Mouse (Mus musculus): Measurements from ENCODE around the gene Fkbp11. TPM values are rescaled to one million over a fixed set of nuclear protein-coding genes. Genes with fewer than 3 reads are reported as not detected.

Fkbp11 gene
- total RNA-seq, 2 experiments from 2014 or later = 1.0 to 1.3 TPM

DNA sequence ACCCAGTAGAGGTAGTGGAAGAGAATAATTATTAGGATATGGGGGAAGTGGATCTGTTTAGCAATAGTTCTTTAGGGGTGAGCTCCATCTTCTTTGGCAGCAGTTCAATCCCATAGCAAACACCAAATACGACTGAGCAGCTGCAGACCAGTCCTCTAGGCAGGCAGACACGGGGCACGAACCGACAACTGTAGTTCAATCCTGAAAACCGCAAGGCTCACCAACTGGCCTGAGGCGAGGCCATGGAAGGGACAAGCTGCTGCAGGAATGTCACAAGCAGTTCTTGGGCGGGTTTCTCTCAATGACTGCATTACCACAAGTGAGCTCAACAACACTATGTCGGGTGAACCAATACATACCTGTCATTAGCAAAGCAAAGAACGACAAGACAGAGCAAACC, 23.7 kb downstream of the Fkbp11 start:
- TF ChIP-seq CTCF (IDR thresholded peaks at IDR 0.05) = no peak
- intact Hi-C loops (cut with DNase I) = no loop called here
- H3K27ac ChIP-seq = no peak overlapping the region
- no peak overlapping the region for H3K4me3 ChIP-seq
- no peak for DNase-seq

DNA sequence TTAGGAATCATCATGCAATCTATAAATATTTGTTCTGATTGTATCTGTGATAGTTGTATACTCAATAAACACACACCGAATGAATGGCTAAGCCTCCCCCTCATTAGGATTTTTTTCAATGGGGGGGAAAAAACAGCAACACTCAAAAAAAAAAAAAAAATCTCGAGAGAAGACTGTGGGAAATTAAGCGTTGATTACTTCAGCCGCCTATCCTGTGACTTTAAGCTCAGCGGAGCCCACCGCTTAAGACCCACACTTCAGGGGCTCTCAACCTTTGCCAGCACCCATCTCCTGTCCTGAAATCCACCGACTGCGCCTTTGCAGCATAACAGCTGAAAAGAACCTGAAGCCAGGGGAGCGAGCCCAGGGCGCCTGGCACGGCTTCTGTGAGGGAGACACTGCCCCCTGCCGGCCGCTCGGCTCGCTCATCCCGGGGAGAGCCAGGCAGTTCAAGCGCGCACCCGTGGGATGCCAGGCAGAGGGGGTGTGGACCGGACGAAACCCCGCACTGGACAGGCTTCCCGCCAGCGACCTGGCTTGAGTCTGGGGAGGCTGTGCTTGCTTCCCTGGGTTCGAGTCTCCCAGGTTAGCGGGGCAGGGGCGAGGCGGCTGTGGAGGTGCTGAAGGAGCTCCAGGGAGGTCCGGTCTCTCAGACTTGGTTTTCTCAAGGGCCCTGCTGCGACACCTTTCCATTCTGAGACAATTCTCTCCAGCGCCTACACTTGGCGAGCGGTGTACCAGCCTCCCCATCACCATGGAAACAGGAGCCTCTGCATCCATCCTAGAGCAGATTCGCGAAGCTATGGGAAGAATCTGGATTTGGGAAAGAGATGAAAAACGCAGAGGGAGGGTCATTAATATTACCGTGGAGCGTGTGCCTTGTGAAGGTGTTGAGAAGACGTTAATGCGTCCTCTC, 28.6 kb downstream of the Fkbp11 start:
- intact Hi-C loops (cut with DNase I) = loop anchor here (1.0 to 5.0 kb wide), 2 partner anchors 35 to 117 kb away; no protein-coding TSS in a partner anchor
- TF ChIP-seq CTCF (IDR thresholded peaks at IDR 0.05) = peak; percentile 96; the same call in 1 of the 2 replicates
- Histone ChIP-seq H3K27ac (no peak overlapping the region), H3K4me3 (peak overlapping the region; percentile 33)
- peak; percentile 91 for DNase-seq

DNA sequence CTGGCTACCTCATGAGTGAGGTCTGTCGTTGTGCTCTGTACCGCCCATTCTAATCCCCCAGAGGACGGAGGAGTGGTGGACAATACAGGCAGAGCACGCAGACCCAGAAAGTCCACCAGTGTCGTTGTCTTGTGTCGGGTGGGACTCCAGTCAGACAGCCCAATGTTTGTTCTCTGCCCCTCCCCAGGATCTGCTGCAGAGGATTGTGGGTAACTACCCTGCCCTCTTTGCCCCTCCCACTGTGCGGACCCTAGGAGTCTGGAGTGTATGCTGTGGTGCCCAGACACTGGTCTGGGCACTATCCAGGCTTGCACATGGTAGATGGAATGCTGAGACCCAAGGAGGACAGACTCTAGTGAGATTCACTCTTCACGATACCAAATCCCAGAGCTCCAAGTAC, 31.8 kb downstream of the Fkbp11 start:
- peak overlapping the region; percentile 31 for H3K27ac ChIP-seq
- peak overlapping the region; percentile 55 for H3K4me3 ChIP-seq
- intact Hi-C loops (cut with DNase I) = loop anchor here (5.0 kb wide), 1 partner anchor 114 kb away; no protein-coding TSS in a partner anchor
- DNase-seq = no peak
- no peak for TF ChIP-seq CTCF (IDR thresholded peaks at IDR 0.05)

DNA sequence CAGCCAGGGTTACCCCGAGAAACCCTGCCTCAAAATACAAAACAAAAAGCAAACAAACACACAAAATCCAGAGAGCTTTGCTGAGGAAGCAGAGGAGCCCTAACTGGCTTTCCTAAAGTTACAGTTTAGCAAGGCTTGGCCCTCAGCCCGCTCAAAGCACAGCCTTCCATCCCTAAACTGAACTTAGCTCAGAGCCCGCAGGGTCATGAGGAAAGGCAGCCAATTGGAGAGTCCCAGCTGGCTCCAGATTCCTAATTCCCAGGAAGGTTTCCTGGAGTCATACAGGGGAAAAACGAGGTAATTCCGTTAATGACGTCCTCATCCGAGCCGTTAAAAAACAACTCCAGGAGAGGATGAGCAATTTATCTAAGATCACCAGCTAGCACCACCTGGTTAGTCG, 32.3 kb downstream of the Fkbp11 start:
- intact Hi-C loops (cut with DNase I) = loop anchor here (5.0 kb wide), 1 partner anchor 113 kb away; no protein-coding TSS in a partner anchor
- DNase-seq = peak; percentile 68
- TF ChIP-seq CTCF (IDR thresholded peaks at IDR 0.05) = no peak
- Histone ChIP-seq H3K4me3 (peak overlapping the region; percentile 55), H3K27ac (peak overlapping the region; percentile 31)

DNA sequence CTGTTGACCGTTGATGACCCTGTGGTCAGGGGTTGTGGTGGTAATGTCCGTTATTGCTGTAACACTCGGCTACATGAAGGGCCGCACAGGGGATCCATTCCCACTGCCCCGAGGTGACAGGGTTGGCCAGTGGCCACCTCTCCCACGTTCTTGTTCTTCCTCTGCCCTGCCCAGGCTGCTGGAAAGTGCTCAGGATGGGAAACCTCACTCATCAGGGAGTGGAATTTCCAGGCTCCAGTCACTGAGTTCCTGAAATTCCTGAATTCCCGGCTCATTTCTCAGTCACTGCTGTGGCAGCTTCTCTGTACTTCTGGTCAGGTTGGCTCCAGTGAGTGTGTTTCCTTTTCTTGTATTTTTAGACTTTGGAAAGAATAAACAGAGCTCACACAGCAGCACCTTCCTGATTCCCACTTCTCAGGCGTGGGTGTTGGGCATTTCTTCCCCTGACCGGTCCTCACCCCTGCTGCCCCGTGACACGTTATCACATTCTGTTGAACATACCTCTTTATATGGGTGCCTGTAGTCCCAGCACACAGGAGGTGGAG, 35.8 kb downstream of the Fkbp11 start:
- H3K27ac ChIP-seq = peak overlapping the region; percentile 66
- TF ChIP-seq CTCF (IDR thresholded peaks at IDR 0.05) = no peak
- peak; percentile 43 for DNase-seq
- intact Hi-C loops (cut with DNase I) = no loop called here
- no peak overlapping the region for H3K4me3 ChIP-seq

DNA sequence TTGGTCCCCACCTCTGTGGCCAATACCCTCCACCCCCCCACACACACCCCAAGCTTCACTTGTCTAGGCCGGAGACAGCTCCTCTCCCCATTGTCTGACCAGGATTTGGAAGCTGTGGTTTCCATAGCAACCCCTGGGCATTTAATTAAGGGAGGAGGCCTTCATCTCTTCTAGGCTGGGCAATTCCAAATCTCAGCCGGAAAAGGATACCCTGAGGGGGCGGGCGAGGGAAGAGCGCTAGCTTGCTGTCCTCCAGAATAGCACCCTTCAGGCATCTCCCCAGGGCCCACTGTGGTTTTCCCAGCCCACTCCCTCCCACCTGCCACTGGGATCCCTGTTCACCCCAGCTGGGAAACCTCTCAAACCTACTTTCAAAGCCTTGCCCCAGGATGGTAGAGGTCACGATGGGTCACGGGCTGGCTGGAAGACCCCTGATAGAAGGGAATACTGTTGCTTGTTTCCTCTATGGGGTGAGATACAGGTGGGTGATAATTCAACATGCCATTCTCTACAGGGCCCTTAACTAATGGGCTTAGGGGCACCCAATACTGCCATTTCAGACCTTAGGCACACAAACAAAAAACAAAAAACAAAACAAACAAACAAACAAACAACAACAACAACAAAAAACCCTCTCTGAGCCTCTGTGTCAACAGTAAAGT, 36.4 kb downstream of the Fkbp11 start:
- TF ChIP-seq CTCF (IDR thresholded peaks at IDR 0.05) = no peak
- Histone ChIP-seq H3K4me3 (no peak overlapping the region), H3K27ac (peak overlapping the region; percentile 66)
- no peak for DNase-seq
- intact Hi-C loops (cut with DNase I) = no loop called here

DNA sequence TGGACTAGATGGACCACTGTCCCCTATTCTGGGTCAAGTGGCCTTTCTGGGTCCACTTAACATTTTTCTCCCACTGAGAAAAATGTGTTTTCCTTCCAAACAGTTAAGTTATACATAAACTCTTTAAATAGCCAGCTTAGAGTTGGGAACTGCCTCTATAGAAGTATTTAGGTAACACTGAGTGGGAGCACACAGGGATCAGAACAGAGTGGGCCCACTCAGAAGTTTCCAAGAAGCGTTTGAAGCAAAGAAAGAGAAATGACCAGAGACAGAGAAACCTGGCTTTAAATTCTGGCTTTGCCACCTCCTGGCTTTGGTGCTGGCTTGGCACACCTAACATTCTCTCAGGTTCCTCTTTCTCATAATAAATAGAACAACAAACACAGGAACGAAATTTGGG, 38.3 kb downstream of the Fkbp11 start:
- intact Hi-C loops (cut with DNase I) = no loop called here
- Histone ChIP-seq H3K27ac (no peak overlapping the region), H3K4me3 (no peak overlapping the region)
- no peak for DNase-seq
- TF ChIP-seq CTCF (IDR thresholded peaks at IDR 0.05) = no peak

DNA sequence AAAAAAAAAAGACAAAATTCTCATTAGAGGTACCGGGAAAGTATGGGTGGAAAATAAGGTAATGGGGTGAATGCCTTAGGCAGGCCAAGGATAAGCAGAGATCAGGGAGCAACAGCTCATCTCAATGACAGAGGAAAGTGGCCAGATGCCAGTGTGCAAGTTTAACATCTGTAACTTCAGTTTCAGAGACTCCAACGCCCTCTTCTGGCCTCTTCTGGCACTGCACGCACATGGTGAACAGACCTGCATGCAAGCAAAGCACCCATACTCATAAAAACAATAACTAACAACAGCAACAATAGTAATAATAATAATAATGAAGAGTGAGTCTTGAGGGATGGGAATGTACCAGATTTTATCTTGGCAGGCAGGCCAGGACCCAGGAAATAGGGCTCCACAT, 42.1 kb downstream of the Fkbp11 start:
- DNase-seq = no peak
- no peak for TF ChIP-seq CTCF (IDR thresholded peaks at IDR 0.05)
- intact Hi-C loops (cut with DNase I) = no loop called here
- Histone ChIP-seq H3K27ac (no peak overlapping the region), H3K4me3 (no peak overlapping the region)

DNA sequence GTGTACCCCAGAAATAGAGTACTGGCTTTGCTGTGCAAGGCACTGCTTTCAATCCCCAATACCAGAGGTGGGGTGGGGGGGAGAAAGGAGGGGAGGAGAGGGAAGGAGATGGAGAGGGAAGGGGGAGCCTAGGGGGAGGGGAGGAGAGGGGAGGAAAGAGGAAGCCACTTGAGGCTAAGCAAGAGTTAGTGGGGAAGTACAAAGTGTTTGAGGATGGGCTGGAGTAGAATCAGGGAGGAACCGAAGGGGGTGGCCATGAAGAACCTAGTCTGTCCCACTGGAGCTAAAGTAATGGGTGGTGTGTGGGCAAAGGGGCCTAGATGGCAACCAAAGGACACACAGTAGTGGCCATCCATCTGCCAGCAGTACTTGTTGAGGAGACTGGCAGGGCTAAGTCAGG, 44.3 kb downstream of the Fkbp11 start:
- no peak for TF ChIP-seq CTCF (IDR thresholded peaks at IDR 0.05)
- DNase-seq = no peak
- no peak overlapping the region for H3K4me3 ChIP-seq
- no peak overlapping the region for H3K27ac ChIP-seq
- intact Hi-C loops (cut with DNase I) = no loop called here

DNA sequence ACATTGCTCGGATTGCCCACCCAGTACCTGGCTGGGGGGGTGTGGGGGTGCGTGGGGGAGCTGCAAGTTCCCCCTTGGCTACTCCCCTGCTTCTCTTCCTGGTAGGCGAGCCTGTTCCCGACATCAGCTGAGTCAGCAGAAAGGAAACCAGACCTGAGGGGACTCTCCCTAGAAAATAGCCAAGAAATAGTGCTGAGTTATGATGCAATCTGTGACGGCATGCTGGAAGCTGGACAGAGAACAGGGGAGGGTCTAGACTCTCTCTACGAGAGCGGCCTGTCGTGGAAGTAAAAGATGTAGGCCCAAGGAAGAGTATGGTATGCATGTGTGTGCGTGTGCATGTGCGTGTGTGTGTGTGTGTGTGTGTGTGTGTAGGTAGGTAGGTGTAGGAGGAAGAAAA, 44.8 kb downstream of the Fkbp11 start:
- intact Hi-C loops (cut with DNase I) = no loop called here
- H3K4me3 ChIP-seq = no peak overlapping the region
- TF ChIP-seq CTCF (IDR thresholded peaks at IDR 0.05) = no peak
- DNase-seq = no peak
- no peak overlapping the region for H3K27ac ChIP-seq

DNA sequence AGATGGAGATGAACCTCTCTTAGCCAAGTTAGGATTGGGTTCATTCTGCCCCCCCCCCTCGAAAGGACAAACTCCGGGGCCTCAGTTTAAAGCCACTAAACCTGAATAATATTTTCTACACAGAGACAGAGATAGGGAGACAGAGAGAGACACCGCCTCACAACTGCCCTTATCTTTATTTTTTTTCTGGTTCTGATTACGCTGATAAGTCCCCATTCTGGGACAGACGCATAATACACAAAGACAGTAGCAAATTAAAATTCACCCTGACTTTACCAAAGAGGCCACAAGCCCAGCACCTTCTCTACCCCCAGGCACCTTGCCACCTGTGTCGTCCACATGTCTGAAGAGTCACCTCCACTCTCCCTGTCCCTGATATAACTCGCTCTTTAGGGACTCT, 46.4 kb downstream of the Fkbp11 start:
- Histone ChIP-seq H3K27ac (no peak overlapping the region), H3K4me3 (no peak overlapping the region)
- no peak for TF ChIP-seq CTCF (IDR thresholded peaks at IDR 0.05)
- intact Hi-C loops (cut with DNase I) = no loop called here
- no peak for DNase-seq

DNA sequence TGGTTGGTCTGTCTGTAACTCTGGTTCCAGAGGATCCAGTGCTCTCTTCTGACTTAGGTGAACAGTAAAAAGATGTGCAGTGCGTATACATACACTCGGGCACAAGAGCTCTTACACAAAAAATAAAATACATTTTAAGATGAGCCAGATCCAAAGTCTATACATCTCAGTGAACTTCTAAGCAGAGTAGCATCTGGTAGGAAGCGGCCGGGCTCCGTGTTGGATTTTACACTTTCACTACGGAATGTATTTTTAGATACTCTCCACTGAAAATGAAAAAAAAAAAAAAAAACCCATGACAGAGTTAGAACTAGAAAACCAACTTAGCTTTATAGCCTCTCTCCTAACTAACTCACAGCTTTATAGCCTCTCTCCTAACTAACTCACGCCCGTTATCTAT, 47.3 kb downstream of the Fkbp11 start:
- H3K4me3 ChIP-seq = no peak overlapping the region
- intact Hi-C loops (cut with DNase I) = no loop called here
- DNase-seq = no peak
- H3K27ac ChIP-seq = no peak overlapping the region
- no peak for TF ChIP-seq CTCF (IDR thresholded peaks at IDR 0.05)

DNA sequence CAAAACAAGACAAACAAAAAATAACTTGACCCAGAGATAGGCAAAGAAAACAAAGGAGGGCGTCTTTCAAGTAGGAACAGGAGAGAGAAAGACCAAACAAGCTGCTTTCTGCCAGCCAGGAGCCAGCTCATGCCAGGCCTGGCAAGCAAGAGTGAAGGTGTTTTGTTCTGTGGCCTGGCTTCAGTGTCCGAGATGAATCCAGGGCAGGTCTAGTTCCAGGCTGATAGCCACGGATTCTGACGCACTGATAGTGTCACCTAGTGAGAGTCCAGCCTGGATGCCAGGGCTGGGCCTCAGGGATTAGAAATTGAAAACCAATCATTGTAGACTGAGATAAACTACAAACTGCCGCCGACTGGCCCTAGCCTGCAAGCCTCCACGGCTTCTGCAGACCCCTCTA, 50.0 kb downstream of the Fkbp11 start:
- TF ChIP-seq CTCF (IDR thresholded peaks at IDR 0.05) = no peak
- H3K27ac ChIP-seq = peak overlapping the region; percentile 84
- intact Hi-C loops (cut with DNase I) = no loop called here
- DNase-seq = peak; percentile 41
- H3K4me3 ChIP-seq = peak overlapping the region; percentile 84

Measured in gastrocnemius, adult 2 months (tissue).